Mouse (Mus musculus): ENCODE measurements around the gene Atxn1. TPM values are rescaled to one million over a fixed set of nuclear protein-coding genes. Genes with fewer than 3 reads are reported as not detected.

The Atxn1 gene
- polyA plus RNA-seq, 1 experiment from 2014 or later, result 2.3 TPM

GRCm38 (mm10) chr13:45560543-45560942 is 404.3 kb downstream of the Atxn1 start:
- Histone ChIP-seq H3K27me3 (replicated peaks; ENCODE audit: control insufficient read depth, insufficient read depth, low read length) (no peaks in the 10 kb centered on the region), H3K9me3 (ENCODE audit: control insufficient read depth, low read length) (no peaks in the 10 kb centered on the region), H3K36me3 (ENCODE audit: control insufficient read depth, insufficient read depth, low read length) (no peaks in the 10 kb centered on the region), H3K27ac (ENCODE audit: low read depth, low read length) (no peak overlapping the region), H3K4me3 (ENCODE audit: low read depth, low read length) (no peak overlapping the region), H3K9ac (ENCODE audit: low read depth, low read length) (no peak overlapping the region), H3K4me2 (no peak overlapping the region), H3K4me1 (replicated peaks; ENCODE audit: control insufficient read depth, insufficient read depth, low read length) (peaks cover 4% of the 10 kb centered on the region)
- DNase-seq (ENCODE audit: low spot score), result no peak
- WGBS, result 68% methylated on average over 7 of the region's 7 CpGs
- no peak for ATAC-seq (replicated peaks; ENCODE audit: low FRiP score)

GRCm38 (mm10) chr13:45559258-45559657 is 405.6 kb downstream of the Atxn1 start:
- no peak overlapping the region for H3K9ac ChIP-seq (ENCODE audit: low read depth, low read length)
- H3K27ac ChIP-seq (ENCODE audit: low read depth, low read length), result no peak overlapping the region
- DNase-seq (ENCODE audit: low spot score) (no peak), ATAC-seq (replicated peaks; ENCODE audit: low FRiP score) (no peak)
- H3K4me3 ChIP-seq (ENCODE audit: low read depth, low read length), result no peak overlapping the region
- peaks cover 4% of the 10 kb centered on the region for H3K4me1 ChIP-seq (replicated peaks; ENCODE audit: control insufficient read depth, insufficient read depth, low read length)
- H3K27me3 ChIP-seq (replicated peaks; ENCODE audit: control insufficient read depth, insufficient read depth, low read length), result no peaks in the 10 kb centered on the region
- no peak overlapping the region for H3K4me2 ChIP-seq
- 83% methylated on average over 3 of the region's 3 CpGs for WGBS
- no peaks in the 10 kb centered on the region for H3K36me3 ChIP-seq (ENCODE audit: control insufficient read depth, insufficient read depth, low read length)
- H3K9me3 ChIP-seq (ENCODE audit: control insufficient read depth, low read length), result no peaks in the 10 kb centered on the region

GRCm38 (mm10) chr13:45558367-45558766 is 406.4 kb downstream of the Atxn1 start:
- no peak overlapping the region for H3K9ac ChIP-seq (ENCODE audit: low read depth, low read length)
- WGBS, result 51% methylated on average over 4 of the region's 4 CpGs
- no peaks in the 10 kb centered on the region for H3K9me3 ChIP-seq (ENCODE audit: control insufficient read depth, low read length)
- peak; percentile 53 for ATAC-seq (replicated peaks; ENCODE audit: low FRiP score)
- H3K4me1 ChIP-seq (replicated peaks; ENCODE audit: control insufficient read depth, insufficient read depth, low read length), result peaks cover 4% of the 10 kb centered on the region
- H3K4me2 ChIP-seq, result no peak overlapping the region
- H3K27ac ChIP-seq (ENCODE audit: low read depth, low read length), result no peak overlapping the region
- DNase-seq (ENCODE audit: low spot score), result no peak
- H3K4me3 ChIP-seq (ENCODE audit: low read depth, low read length), result no peak overlapping the region
- no peaks in the 10 kb centered on the region for H3K27me3 ChIP-seq (replicated peaks; ENCODE audit: control insufficient read depth, insufficient read depth, low read length)
- no peaks in the 10 kb centered on the region for H3K36me3 ChIP-seq (ENCODE audit: control insufficient read depth, insufficient read depth, low read length)

- H3K27ac ChIP-seq (ENCODE audit: low read depth, low read length), result no peak overlapping the region
These were observed 411.1 kb downstream of the Atxn1 start for GRCm38 (mm10) chr13:45553674-45554073.

GRCm38 (mm10) chr13:45547549-45547948 is 417.3 kb downstream of the Atxn1 start:
- WGBS, result 48% methylated on average over 5 of the region's 5 CpGs
- Histone ChIP-seq H3K9ac (ENCODE audit: low read depth, low read length) (peak overlapping the region; percentile 64), H3K4me2 (peak overlapping the region; percentile 60), H3K4me3 (ENCODE audit: low read depth, low read length) (peak overlapping the region; percentile 31; the same call in 1 of the 2 replicates), H3K27me3 (replicated peaks; ENCODE audit: control insufficient read depth, insufficient read depth, low read length) (no peaks in the 10 kb centered on the region), H3K4me1 (replicated peaks; ENCODE audit: control insufficient read depth, insufficient read depth, low read length) (peaks cover 38% of the 10 kb centered on the region), H3K9me3 (ENCODE audit: control insufficient read depth, low read length) (no peaks in the 10 kb centered on the region), H3K27ac (ENCODE audit: low read depth, low read length) (peak overlapping the region; percentile 93), H3K36me3 (ENCODE audit: control insufficient read depth, insufficient read depth, low read length) (peaks cover 11% of the 10 kb centered on the region; the same call in 1 of the 2 replicates)
- ATAC-seq (replicated peaks; ENCODE audit: low FRiP score), result peak; percentile 60
- no peak for DNase-seq (ENCODE audit: low spot score)

More at GRCm38 (mm10) chr13:45553674-45554073, 411.1 kb downstream of the Atxn1 start:
- no peak for ATAC-seq (replicated peaks; ENCODE audit: low FRiP score)
- Histone ChIP-seq H3K9ac (ENCODE audit: low read depth, low read length) (peak overlapping the region; percentile 6; the same call in 1 of the 2 replicates), H3K36me3 (ENCODE audit: control insufficient read depth, insufficient read depth, low read length) (peaks cover 5% of the 10 kb centered on the region; the same call in 1 of the 2 replicates), H3K4me1 (replicated peaks; ENCODE audit: control insufficient read depth, insufficient read depth, low read length) (peaks cover 5% of the 10 kb centered on the region), H3K4me3 (ENCODE audit: low read depth, low read length) (no peak overlapping the region), H3K9me3 (ENCODE audit: control insufficient read depth, low read length) (no peaks in the 10 kb centered on the region), H3K4me2 (no peak overlapping the region), H3K27me3 (replicated peaks; ENCODE audit: control insufficient read depth, insufficient read depth, low read length) (no peaks in the 10 kb centered on the region)
- no peak for DNase-seq (ENCODE audit: low spot score)
- WGBS, result 84% methylated on average over 7 of the region's 7 CpGs

- Histone ChIP-seq H3K9ac (ENCODE audit: low read depth, low read length) (peak overlapping the region; percentile 64), H3K27ac (ENCODE audit: low read depth, low read length) (peak overlapping the region; percentile 93), H3K36me3 (ENCODE audit: control insufficient read depth, insufficient read depth, low read length) (peaks cover 13% of the 10 kb centered on the region; the same call in 1 of the 2 replicates), H3K4me1 (replicated peaks; ENCODE audit: control insufficient read depth, insufficient read depth, low read length) (peaks cover 38% of the 10 kb centered on the region), H3K4me2 (peak overlapping the region; percentile 60), H3K9me3 (ENCODE audit: control insufficient read depth, low read length) (no peaks in the 10 kb centered on the region), H3K27me3 (replicated peaks; ENCODE audit: control insufficient read depth, insufficient read depth, low read length) (no peaks in the 10 kb centered on the region), H3K4me3 (ENCODE audit: low read depth, low read length) (peak overlapping the region; percentile 31)
- peak; percentile 42 for ATAC-seq (replicated peaks; ENCODE audit: low FRiP score)
- WGBS, result 52% methylated on average over 4 of the region's 4 CpGs
- DNase-seq (ENCODE audit: low spot score), result no peak
These were observed 417.9 kb downstream of the Atxn1 start for GRCm38 (mm10) chr13:45546946-45547345.

- Histone ChIP-seq H3K9me3 (ENCODE audit: control insufficient read depth, low read length) (no peaks in the 10 kb centered on the region), H3K27ac (ENCODE audit: low read depth, low read length) (peak overlapping the region; percentile 93), H3K36me3 (ENCODE audit: control insufficient read depth, insufficient read depth, low read length) (peaks cover 13% of the 10 kb centered on the region; the same call in 1 of the 2 replicates), H3K4me1 (replicated peaks; ENCODE audit: control insufficient read depth, insufficient read depth, low read length) (peaks cover 38% of the 10 kb centered on the region), H3K9ac (ENCODE audit: low read depth, low read length) (peak overlapping the region; percentile 64), H3K4me3 (ENCODE audit: low read depth, low read length) (peak overlapping the region; percentile 31), H3K27me3 (replicated peaks; ENCODE audit: control insufficient read depth, insufficient read depth, low read length) (no peaks in the 10 kb centered on the region), H3K4me2 (peak overlapping the region; percentile 60)
- 39% methylated on average over 13 of the region's 13 CpGs for WGBS
- DNase-seq (ENCODE audit: low spot score), result peak; percentile 71
- ATAC-seq (replicated peaks; ENCODE audit: low FRiP score), result peak; percentile 97
These were observed 418.8 kb downstream of the Atxn1 start for GRCm38 (mm10) chr13:45545974-45546373.

GRCm38 (mm10) chr13:45539205-45539568 is 425.6 kb downstream of the Atxn1 start:
- Histone ChIP-seq H3K9ac (ENCODE audit: low read depth, low read length) (no peak overlapping the region), H3K9me3 (ENCODE audit: control insufficient read depth, low read length) (no peaks in the 10 kb centered on the region), H3K27ac (ENCODE audit: low read depth, low read length) (no peak overlapping the region; the same call in 1 of the 2 replicates), H3K4me2 (peak overlapping the region; percentile 50), H3K36me3 (ENCODE audit: control insufficient read depth, insufficient read depth, low read length) (peaks cover 25% of the 10 kb centered on the region; the same call in 1 of the 2 replicates), H3K4me1 (replicated peaks; ENCODE audit: control insufficient read depth, insufficient read depth, low read length) (peaks cover 18% of the 10 kb centered on the region), H3K27me3 (replicated peaks; ENCODE audit: control insufficient read depth, insufficient read depth, low read length) (no peaks in the 10 kb centered on the region), H3K4me3 (ENCODE audit: low read depth, low read length) (peak overlapping the region; percentile 14)
- ATAC-seq (replicated peaks; ENCODE audit: low FRiP score), result peak; percentile 68
- WGBS, result 25% methylated on average over 10 of the region's 10 CpGs
- peak; percentile 59 for DNase-seq (ENCODE audit: low spot score)

GRCm38 (mm10) chr13:45538532-45539204 is 426.1 kb downstream of the Atxn1 start:
- ATAC-seq (replicated peaks; ENCODE audit: low FRiP score), result peak; percentile 58
- DNase-seq (ENCODE audit: low spot score), result no peak
- Histone ChIP-seq H3K9me3 (ENCODE audit: control insufficient read depth, low read length) (no peaks in the 10 kb centered on the region), H3K36me3 (ENCODE audit: control insufficient read depth, insufficient read depth, low read length) (peaks cover 28% of the 10 kb centered on the region; the same call in 1 of the 2 replicates), H3K27ac (ENCODE audit: low read depth, low read length) (peak overlapping the region; percentile 36), H3K4me3 (ENCODE audit: low read depth, low read length) (peak overlapping the region; percentile 14), H3K27me3 (replicated peaks; ENCODE audit: control insufficient read depth, insufficient read depth, low read length) (no peaks in the 10 kb centered on the region), H3K9ac (ENCODE audit: low read depth, low read length) (no peak overlapping the region), H3K4me2 (peak overlapping the region; percentile 50), H3K4me1 (replicated peaks; ENCODE audit: control insufficient read depth, insufficient read depth, low read length) (peaks cover 18% of the 10 kb centered on the region)
- WGBS, result 36% methylated on average over 10 of the region's 10 CpGs
